Mouse (Mus musculus) midbrain, embryonic 10.5 days (tissue): Measurements from ENCODE around the gene Olfr220. TPM values are rescaled to one million over a fixed set of nuclear protein-coding genes. Genes with fewer than 3 reads are reported as not detected.

Source experiments
- polyA plus RNA-seq: library from polyadenylated mRNA; unstranded; fragments of >200 nt; fragmentation: Nextera tagmentation; extraction: Ambion mirVana; gene quantifications from 2 replicates; pipeline ENCODE4 v1.2.1, GENCODE M21; 2016

The Olfr220 gene
- polyA plus RNA-seq, 1 experiment from 2014 or later: not detected

Other genes with a start within 250 kb of the Olfr220 start
- gene Olfr419, start 190.0 kb upstream of the Olfr220 start, polyA plus RNA-seq: not detected in 2 replicates
- gene Mptx1, start 111.6 kb upstream of the Olfr220 start, polyA plus RNA-seq: not detected in 2 replicates
- not detected in 2 replicates for gene Olfr417, start 77.0 kb upstream of the Olfr220 start, polyA plus RNA-seq
- not detected in 2 replicates for gene Olfr248, start 51.0 kb upstream of the Olfr220 start, polyA plus RNA-seq
- gene Olfr414, start 18.0 kb upstream of the Olfr220 start, polyA plus RNA-seq: not detected in 2 replicates
- 5.6 and 7.3 TPM in 2 replicates for gene Fmn2, start 59.7 kb downstream of the Olfr220 start, polyA plus RNA-seq